Mouse (Mus musculus) left cerebral cortex, adult 9 months (tissue): Measurements from ENCODE around the gene Arg2.

Source experiments
- DNase-seq, 2 experiments: peaks; one replicate each; pipeline ENCODE4 v3.0.0; 2022; ENCODE audit warnings: low spot score in 2 of 2

Arg2 gene

DNA sequence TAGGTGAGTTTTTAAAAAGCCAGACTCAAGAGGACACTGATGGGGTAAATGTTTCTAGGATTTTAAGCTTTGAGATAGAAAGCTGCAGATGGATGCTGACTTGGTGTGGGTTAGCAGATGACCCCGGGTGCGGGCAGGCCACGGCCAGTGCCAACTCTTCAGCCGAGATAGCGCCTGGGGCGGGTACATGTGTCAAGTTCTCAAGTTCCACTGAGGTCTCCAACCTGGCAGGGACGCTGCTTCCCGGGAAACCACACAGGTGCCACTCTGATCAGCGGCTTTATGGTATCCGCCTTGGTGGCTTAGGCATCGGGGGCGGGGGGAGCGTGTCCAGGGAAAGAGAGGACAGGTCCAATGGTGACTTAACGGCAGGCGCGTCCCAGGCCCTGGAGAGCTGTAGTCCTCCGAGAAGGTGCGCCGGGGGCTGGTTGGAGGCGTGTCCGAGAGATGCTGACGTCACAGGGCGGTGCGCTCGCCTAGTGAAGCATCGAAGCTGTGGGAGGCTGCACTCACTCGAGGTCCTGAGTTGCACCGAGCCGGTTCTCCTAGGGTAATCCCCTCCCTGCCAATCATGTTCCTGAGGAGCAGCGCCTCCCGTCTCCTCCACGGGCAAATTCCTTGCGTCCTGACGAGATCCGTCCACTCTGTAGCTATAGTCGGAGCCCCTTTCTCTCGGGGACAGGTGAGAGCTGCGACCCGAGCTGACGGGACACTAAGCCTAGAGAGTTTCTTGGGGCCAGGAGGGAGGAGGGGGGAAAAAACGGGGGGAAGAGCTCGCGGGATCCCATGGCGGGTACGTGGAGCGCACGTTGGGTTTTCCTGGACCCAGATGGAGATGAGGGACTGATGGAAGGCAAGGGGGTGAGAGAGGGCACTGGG is at the start of gene Arg2:
Arg2 (plus strand) TSS at position 479 of the 879 bp plus-strand sequence.
- peak; percentile 42 to 64 for DNase-seq

DNA sequence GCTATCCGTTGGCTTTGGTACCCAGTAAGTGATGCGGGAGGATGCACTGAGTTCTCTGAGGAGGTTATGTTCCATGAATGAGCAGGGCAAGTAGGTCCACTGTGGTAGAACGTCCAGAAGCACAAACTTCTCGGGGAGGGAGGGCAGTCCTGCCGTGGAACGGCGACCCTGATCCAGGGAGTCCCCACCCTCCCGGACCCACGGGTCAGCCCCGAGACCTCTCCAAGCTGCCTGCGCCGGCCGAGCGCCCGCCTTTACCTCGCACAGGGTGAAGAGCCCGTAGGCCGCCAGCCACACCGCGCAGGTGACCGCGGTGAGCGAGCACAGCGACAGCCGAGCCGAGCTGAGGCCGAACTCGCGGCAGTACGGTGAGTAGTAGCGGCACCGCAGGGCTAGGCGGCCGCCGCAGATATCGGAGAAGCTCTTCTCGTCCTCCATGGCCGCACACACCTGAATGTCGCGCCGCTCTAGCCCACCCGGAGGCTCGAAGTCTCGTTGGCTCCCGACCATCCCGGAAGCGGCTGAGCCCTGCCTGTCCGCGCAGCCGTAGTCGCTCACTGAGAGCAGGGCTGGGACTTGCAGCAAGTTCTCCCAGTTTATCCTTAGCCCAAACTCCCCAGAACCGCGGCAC is 41.3 kb upstream of the Arg2 start, which contains the start of gene Pigh:
Pigh (minus strand) TSS at position 470 of the 631 bp plus-strand sequence.
- peak; percentile 45 to 84 for DNase-seq

DNA sequence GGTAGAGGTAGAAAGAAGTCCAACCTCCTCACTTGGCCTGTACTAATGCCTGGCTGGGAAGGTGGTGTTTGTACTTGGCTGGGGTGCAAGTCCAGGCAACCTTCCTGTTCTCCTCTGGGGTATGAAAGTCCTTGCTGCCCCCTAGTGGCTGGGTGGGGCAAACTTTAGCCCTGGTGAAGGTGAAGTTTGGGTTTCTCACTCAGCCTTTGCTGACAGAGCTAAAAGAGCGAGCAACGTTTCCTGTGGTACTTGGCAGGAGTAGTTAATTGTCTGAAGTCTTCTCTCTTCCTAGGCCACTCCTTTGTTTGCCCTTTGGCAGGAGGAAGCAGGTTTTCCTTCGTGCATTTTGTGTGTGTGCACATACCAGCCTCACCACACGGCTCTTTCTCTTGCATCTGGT is 38.0 kb upstream of the Arg2 start:
- peak in 1 of 2 experiments; percentile 46 for DNase-seq

DNA sequence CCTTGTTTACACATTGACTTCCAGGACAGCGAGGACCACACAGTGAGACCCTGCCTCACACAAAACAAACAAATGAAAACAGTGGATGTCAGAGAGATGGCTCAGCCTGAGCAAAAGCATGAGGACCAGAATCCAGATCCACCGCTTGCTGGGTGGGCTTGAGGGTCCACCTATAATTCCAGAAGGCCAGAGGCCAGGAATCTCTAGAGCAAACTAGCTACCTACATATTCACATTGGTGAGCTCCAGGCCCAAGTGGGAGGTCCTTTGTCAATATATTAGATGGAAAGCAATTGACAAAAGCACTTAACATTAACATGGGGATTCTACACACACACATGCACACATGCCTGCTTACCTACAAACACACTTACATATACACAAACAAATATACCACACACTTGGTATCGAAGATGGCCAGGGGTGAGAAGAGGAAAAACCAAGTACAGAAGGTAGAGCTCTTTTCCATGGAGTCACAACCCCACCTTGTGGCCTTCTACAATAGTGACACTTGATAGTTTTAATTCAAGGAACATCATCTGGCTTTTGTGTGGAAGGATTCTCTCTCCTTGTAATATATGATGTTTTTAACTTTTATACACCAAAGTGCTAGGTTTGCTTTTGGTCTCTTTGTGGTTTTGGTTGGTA is 33.3 kb upstream of the Arg2 start:
- DNase-seq: peak in 1 of 2 experiments; percentile 46

DNA sequence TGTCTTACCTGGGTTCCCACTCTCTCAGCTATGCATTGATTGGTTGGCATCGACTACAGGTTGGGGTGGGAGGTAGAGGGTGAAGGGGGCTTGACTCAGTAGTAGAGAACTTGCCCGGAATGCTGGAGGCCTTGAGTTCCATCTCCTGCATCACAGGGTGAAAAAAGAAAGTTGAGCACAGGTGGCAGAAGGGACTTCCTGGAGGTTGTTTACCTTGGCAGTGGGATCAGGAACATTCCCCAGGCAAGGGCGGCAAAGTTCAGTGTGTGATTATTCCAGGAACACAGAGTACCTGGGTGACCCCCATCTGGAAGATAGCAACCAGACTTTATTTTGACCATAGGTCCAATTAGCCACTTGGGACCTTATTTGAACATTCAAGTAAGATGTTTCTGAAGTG is 26.8 kb upstream of the Arg2 start:
- DNase-seq: no peak

DNA sequence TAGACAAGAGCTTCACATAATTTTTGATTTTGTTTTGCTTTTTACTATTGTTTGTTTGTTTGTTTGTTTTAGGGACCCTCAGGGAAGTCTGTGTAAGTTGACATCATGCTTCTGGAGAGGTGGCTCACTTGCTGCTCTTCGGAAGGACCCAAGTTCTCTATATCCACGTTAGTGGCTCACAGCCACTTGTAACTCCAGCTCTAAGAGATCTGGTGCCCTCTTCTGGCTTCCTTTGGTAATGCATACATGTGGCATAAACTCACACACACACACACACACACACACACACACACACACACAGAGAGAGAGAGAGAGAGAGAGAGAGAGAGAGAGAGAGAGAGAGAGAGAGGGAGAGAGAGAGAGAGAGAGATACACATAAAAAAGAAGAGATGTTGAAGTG is 26.0 kb upstream of the Arg2 start:
- DNase-seq: no peak

DNA sequence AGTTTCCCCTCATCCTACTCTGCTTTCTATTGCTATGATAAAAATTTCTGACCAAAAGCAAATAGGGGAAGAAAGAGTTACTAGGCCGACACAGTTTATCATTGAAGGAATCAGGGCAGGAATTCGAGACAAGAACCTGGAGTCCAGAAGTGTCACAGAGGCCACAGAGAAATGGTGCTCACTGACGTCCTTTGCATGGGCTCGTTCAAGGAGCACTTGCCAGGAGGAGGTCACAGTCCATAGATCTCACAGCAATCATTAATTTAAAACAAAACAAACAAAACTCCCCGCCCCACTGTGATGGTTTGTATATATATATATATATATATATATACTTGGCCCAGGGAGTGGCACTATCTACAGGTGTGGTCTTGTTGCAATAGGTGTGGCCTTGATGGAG is 25.3 kb upstream of the Arg2 start:
- DNase-seq: no peak

DNA sequence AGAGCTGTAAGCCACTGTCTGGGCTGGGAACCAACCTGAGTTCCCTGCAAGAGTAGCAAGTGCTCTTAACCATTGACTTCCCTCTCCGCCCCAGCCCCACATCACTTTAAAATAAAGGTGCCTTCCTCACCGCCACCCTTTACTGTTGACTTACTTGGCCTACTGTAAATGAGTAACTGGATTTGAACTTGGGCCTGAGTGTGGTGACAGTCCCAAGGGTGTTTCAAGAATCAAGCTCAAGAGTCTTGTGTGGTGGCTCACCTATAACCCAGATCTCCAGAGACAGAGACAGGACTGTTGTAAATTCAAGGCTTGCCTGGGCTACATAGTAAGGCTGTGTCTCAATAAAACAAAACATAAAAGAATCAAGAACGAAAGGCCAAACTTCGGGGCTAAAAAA is 11.6 kb upstream of the Arg2 start:
- no peak for DNase-seq

DNA sequence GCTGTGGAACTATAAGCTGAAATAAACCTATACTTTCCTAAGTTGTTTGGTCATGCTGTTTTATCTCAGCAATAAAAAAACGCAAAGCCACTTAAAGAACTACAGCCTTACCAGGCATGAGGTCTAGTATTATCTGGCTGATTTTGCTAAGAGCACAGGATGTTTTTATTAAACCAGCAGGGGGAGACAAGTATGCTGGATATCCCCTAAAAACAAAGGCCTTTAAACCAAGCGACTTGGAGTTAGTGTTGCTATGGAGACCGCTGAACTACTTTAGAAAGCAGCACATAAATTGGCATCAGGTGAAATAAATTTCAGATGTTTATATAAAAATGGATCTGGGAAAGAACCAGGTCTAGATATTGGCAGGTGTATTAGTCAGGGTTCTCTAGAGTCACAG is 7.8 kb upstream of the Arg2 start:
- peak in 1 of 2 experiments; percentile 26 for DNase-seq

DNA sequence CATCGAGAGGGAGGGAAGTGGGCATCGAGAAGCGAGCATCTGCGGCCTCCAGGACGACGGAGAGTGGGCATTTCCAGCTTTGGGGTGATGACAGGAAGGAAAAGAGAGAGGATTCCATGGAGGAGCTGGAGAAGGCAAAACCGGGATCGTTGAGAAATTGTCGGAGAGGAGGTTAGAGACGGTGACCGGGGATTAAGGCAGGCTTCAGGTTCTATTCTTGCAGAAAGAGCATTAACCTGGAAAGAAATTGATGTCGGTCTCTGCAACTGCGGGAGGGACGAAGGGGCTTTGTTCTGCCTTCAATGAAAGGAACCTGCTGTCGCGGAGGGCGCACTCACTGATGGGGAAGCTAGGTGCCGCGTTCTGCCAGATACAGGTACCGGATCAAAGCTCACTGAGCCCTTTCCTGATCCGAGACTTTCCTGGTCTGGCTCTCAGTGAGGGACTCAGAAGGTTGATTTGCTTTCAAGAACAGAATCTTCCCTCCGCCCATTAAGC is 650 bp downstream of the Arg2 start:
- no peak for DNase-seq

DNA sequence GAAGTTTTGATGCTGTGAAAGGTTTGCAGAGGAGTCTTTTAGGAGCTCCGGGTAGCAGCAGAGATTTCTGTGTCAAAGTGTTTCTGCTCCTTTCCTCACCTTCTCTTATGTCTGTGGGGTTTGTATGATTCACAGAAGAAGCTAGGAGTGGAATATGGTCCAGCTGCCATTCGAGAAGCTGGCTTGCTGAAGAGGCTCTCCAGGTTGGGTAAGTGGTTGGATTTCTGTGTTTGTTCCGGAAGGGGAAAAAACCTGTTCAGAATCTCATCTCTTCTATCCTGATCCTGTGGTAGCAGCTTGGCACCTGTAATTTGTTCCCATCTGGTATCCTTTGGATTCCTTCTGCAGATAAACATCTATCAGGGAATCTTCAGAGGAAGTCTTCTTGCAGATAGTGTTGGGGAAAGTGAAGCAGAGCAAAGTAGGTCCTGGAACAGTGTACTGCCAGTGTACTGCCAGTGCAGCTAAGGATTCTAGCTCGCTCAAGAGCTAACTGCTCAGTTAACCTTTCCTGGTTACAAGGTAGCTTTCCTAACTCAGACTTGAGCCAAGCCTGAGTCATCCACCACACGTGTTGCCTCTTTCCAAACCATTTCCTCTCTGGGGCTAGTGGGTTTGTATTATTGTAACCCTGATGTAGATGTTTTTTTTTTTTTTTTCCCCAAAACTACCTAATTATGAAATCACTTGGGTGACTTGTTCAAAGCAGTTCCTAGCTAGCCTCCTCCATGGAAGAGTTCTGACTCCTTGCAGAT is 1.3 kb downstream of the Arg2 start:
- no peak for DNase-seq

DNA sequence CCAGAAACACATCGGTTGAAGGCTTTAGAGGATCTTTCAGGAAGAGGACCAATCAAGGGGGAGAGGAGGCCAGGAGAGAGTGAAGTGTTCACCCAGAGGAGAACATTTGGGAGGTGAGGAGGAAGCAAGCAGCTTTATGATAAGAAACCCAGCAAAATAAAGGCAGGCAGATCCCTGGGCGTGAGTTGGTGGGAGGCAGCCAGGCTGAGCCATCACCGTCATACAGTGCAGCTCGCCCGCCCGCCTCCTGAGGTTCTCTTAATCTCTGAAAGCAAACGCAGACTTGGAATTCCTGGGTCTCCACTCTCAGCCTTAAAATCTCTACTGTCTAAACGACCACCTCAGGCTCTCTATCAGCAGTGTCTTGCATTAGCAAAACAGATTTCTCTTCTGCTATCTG is 4.1 kb downstream of the Arg2 start:
- DNase-seq: no peak

DNA sequence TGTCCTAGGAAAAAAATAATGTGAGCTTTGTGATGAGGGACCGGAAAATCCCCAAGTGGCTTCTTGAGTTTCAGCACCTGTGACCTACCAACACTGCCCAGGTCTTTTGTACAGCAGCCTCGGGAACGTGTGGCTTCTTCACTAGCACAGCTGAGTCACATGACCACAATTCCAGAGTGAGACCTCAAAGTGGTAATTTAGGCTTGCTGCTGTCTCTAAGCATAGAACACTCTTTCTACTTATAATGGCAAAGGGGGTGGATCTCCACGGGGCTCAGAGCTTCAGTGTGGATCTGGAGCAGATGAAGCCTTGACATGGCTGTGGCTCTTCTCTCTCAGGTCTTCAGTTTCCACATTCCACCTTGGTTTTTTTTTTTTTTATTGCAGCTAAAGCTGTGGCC is 4.5 kb downstream of the Arg2 start:
- DNase-seq: peak in 1 of 2 experiments; percentile 50

DNA sequence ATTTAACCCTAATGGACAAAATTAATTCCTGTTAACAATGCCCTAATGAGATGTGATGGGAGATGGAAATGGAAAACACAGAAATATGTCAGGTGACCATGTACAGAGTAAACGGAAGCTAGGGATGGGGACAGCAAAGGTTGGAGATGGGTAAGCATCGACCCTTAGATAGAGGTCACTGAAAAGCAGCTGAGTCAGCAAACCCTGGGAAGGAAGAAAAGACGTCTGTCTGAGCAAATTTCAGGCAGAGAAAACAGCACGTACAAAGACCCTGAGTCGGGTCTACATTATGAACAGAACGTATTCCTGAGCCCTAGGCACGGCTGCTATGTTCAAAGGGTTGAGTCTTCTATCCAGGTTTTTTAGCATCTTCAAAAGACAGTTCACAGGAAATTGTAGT is 6.4 kb downstream of the Arg2 start:
- no peak for DNase-seq

DNA sequence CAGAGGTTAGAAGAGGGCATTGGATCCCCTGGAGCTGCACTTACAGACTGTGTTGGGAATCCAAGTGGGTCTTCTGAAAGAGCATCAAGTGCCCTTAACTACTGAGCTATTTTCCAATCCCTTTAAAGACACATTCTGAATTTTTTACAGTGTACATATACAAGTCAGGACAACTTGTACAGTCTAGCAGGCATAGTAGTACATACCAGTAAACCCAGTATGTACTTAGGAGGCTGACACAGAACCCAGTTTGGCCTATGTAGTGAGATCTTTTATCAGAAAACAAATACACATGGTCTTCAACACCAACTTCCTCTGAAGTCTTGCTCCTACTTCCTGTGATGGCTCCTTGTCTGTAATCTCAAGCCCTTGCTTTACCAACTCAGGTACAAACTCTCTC is 8.4 kb downstream of the Arg2 start:
- DNase-seq: no peak

DNA sequence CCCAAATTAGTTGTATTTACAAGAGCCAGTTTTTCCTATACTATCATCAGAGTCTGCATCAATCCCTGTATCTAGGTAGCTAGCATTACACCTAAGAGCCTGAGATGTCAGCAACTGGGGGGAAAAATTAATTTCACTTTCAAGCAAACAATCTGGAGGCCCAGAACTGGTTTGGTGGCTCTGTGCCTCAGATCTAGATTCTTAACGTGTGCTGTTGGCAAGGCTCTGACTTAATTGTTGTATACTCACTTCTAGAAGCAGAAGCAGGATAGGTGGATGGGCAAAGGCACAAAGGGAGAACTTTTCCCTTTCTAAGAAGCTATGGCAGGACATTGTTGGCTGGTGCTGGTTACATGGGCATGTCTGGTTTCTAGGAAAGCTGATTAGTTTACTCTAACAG is 8.8 kb downstream of the Arg2 start:
- no peak for DNase-seq

DNA sequence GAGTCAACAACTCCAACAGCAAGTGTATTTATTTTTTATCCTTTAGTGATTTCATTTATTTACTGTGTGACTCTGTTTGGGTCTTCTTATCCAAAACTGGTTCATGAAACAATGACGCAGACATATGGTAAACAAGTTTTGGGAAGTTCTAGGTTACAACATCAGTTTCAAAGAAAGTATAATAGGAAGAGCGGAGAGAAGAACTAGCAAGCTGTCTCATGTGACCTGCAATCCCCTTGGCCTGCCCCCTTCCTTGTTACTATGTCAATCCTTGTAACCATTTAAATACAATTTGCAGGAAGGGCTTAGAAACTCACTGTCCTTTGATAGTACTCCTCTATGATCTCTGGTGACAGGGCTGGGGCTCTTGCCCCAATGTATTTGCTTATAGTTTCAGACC is 10.2 kb downstream of the Arg2 start:
- no peak for DNase-seq

DNA sequence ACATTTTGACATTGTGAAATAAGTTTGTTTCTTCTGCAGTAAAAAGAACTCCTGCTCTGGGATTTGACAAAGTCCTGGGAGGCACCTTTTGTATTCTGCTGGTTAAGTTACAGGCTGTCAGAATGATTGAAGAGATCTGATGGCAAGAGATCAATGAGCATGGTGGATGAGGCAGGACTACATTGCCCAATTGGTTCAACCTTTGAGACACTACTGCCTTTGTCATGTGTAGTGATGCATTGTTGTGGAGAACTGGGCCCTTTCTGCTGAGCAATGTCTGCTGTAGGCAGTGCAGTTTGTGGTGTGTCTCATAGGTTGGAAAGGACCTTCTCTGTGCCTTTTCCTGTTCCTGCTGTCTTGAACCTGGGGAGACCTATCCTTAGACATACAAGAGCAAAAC is 10.8 kb downstream of the Arg2 start:
- DNase-seq: no peak

DNA sequence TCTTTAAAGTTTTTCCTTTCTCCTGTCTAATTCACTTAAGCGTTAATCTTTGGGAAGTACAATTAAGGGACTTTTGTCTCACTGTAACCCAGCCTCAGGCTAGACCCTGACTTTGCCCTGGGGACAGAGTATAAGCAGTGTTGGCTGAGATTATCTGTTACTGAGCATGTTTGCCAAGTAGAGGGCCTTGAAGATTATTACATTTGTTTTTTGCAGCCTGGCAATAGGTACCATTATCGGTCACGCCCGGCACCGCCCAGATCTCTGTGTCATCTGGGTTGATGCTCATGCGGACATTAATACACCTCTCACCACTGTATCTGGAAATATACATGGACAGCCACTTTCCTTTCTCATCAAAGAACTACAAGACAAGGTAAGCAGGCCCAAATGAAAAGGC is 19.1 kb downstream of the Arg2 start:
- DNase-seq: no peak

DNA sequence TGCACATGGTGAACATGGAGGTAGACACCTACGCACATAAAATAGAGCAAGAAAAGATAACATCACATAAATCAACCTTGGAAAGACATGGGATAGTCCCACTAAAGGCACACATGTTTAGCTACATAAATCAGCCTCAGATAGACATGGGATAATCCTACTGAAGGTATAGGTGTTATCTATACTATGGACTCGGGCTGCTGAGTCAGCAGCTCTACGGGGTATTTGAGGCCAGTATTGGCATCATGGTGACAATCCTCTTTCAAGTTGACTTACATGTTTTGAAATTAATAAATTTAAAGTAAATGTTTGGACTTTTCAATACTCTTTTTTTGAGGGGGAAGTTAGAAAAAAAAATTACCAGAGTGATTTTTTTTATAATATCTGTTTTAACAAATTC is 32.3 kb downstream of the Arg2 start:
- no peak for DNase-seq

DNA sequence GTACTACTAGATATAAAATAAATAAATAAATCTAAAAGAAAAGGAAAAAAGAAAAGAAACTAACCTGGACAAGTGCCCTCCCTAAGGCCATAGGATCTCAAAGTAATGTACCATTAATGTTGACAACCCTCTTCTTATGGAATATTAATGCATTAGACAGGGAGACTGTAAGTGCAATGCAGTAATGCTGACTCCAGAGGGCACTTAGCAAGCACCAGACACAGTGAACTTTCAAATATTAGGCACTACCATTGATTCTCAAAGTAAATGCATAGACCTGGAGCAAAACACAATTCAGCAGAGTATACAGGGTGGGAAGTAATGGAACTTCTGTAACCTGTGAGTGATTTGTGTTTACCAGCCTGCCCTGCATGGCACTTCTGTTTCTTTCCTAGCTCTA is 38.6 kb downstream of the Arg2 start:
- no peak for DNase-seq

DNA sequence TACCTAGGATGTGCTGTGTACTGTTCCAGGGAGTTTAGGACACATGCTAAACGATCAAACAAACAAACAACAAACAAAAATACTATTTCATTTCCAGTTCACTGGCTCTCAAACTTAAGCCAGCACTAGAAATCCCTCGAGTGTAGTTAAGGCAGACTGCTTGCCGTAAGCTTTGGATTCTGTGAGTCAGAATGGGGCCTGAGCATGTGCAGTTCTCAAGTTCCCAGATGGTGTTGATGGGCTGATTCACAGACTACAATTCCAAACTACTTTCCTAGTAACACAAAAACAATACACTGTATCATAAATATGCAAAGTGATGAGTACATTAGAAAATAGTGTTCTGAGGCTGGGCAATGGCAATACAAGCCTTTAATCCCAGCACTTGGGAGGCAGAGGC is 39.8 kb downstream of the Arg2 start:
- DNase-seq: peak in 1 of 2 experiments; percentile 27
